Mouse (Mus musculus) embryonic facial prominence, embryonic 12.5 days (tissue): ENCODE data around the gene Aldh18a1. TPM values are rescaled to one million over a fixed set of nuclear protein-coding genes. Genes with fewer than 3 reads are reported as not detected.

Experiments used
- ATAC-seq: fragments of 200-750 bp; cut with Nextera tagmentation; 2 replicates; pipeline ENCODE4 v1.8.0; 2017; ENCODE audit not compliant: insufficient number of reproducible peaks, insufficient read depth, low FRiP score, low TSS enrichment
- H3K27ac ChIP-seq: fragments of 300-500 bp; sonication (generic); 2 replicates; pipeline ENCODE4 v1.5.1; 2016; ENCODE audit warnings: mild to moderate bottlenecking
- H3K27me3 ChIP-seq: fragments of 300-500 bp; sonication (generic); 2 replicates; pipeline ENCODE4 v1.6.1; 2016; ENCODE audit warnings: mild to moderate bottlenecking, moderate library complexity
- H3K36me3 ChIP-seq: fragments of 300-500 bp; sonication (generic); 2 replicates; pipeline ENCODE4 v1.6.1; 2016; ENCODE audit warnings: mild to moderate bottlenecking
- H3K4me1 ChIP-seq: fragments of 300-500 bp; sonication (generic); 2 replicates; pipeline ENCODE4 v1.6.1; 2016
- H3K4me2 ChIP-seq: fragments of 300-500 bp; sonication (generic); replicated peaks from 2 replicates; pipeline ENCODE4 v1.6.1; 2016; ENCODE audit warnings: mild to moderate bottlenecking, moderate library complexity
- H3K4me3 ChIP-seq: fragments of 300-500 bp; sonication (generic); 2 replicates; pipeline ENCODE4 v1.5.1; 2016; ENCODE audit warnings: mild to moderate bottlenecking
- H3K9ac ChIP-seq: fragments of 300-500 bp; sonication (generic); 2 replicates; pipeline ENCODE4 v1.6.1; 2016; ENCODE audit warnings: mild to moderate bottlenecking, moderate library complexity
- H3K9me3 ChIP-seq: fragments of 300-500 bp; sonication (generic); 2 replicates; pipeline ENCODE4 v1.6.1; 2016; ENCODE audit warnings: mild to moderate bottlenecking, moderate library complexity
- WGBS: fragments of 180-500 bp; shearing (Covaris S2); methylation state at CpG from one replicate; pipeline ENCODE4 v1.1.7; 2016; 5-methylcytosine and 5-hydroxymethylcytosine counted together
- polyA plus RNA-seq: library from polyadenylated mRNA; unstranded; fragments of >200 nt; fragmentation: Nextera tagmentation; extraction: Ambion mirVana; gene quantifications from 2 replicates; pipeline ENCODE4 v1.2.1, GENCODE M21; 2016

Gene Aldh18a1
- polyA plus RNA-seq, 1 experiment from 2014 or later = 79.3 TPM

- Histone ChIP-seq H3K4me3 (no peak overlapping the region), H3K27me3 (no peaks in the 10 kb centered on the region), H3K27ac (no peak overlapping the region), H3K4me1 (no peaks in the 10 kb centered on the region), H3K4me2 (no peak overlapping the region), H3K36me3 (no peaks in the 10 kb centered on the region), H3K9me3 (no peaks in the 10 kb centered on the region), H3K9ac (no peak overlapping the region)
- WGBS = 83% methylated on average over 7 of the region's 7 CpGs
- no peak for ATAC-seq
These were observed 83.9 kb downstream of the Aldh18a1 start for GRCm38 (mm10) chr19:40504336-40504735.

Other genes starting within 250 kb of the Aldh18a1 start
- gene Sorbs1, start 74.7 kb downstream of the Aldh18a1 start, polyA plus RNA-seq = 42.1 and 42.2 TPM in 2 replicates
- gene Tctn3, start 23.8 kb upstream of the Aldh18a1 start, polyA plus RNA-seq = 13.6 and 14.6 TPM in 2 replicates
- 7.4 and 8.6 TPM in 2 replicates for gene Entpd1, start 23.9 kb upstream of the Aldh18a1 start, polyA plus RNA-seq
- gene Cc2d2b, start 160.3 kb upstream of the Aldh18a1 start, polyA plus RNA-seq = 0.50 and 0.55 TPM in 2 replicates
- 23.7 and 23.9 TPM in 2 replicates for gene Ccnj, start 242.8 kb upstream of the Aldh18a1 start, polyA plus RNA-seq